ENCODE assay signal across 8 mouse cellular contexts in the genomic region with DNA sequence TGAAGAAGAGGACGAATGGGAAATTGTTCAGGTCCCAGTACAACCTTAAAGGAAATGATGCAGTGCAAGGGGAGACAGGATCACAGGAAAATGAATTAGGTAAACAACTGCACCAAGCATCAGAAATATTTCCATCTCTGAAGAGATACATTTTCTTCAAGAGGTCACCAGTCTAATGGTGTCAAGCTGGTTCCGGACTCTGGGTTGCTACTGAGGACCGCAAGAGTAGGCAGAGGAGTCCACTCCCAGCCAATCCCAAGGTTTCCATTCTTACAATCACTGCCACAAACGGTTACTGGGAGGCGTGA. TPM values are rescaled to one million over a fixed set of nuclear protein-coding genes. Genes with fewer than 3 reads are reported as not detected.
DNase-seq lines count a peak whose midpoint lies in the region; ATAC-seq and TF ChIP-seq lines count a peak whose summit lies in the region.

No protein-coding gene starts in this region.

- peaks cover 12% of the 10 kb centered on the region for H3K27me3 ChIP-seq in heart, embryonic 14.5 days (ENCODE audit: control insufficient read depth, insufficient read depth, low read length)
- H3K27me3 ChIP-seq in ES-Bruce4 (ENCODE audit: control insufficient read depth, insufficient read depth, low read length, poor library complexity, severe bottlenecking) = peaks cover 6% of the 10 kb centered on the region; the same call in 1 of the 2 replicates
- no peaks in the 10 kb centered on the region for H3K27me3 ChIP-seq in forebrain, postnatal 0 days (ENCODE audit: insufficient read depth, low read length)
- peaks cover 24% of the 10 kb centered on the region for H3K27me3 ChIP-seq in midbrain, embryonic 10.5 days (ENCODE audit: low read depth, poor library complexity, severe bottlenecking)

- no peak for TF ChIP-seq CTCF in ES-Bruce4 (IDR thresholded peaks at IDR 0.05; ENCODE audit: low read depth, low read length)
- TF ChIP-seq CTCF in forebrain, postnatal 0 days (IDR thresholded peaks at IDR 0.05; ENCODE audit: low read depth) = no peak

- H3K4me2 ChIP-seq in heart, embryonic 14.5 days (ENCODE audit: low read length) = peak overlapping the region; percentile 99
- H3K4me2 ChIP-seq in forebrain, postnatal 0 days (ENCODE audit: low read depth) = peak overlapping the region; percentile 74

- no peak for TF ChIP-seq POLR2A in ES-Bruce4 (IDR thresholded peaks at IDR 0.05; ENCODE audit: insufficient read depth, low read length)

- H3K27ac ChIP-seq in heart, embryonic 14.5 days (replicated peaks in 1 of 2; ENCODE audit: control insufficient read depth in 1 of 2, insufficient read depth in 1 of 2, low read depth in 2 of 2, low read length in 2 of 2) = no peak overlapping the region
- no peak overlapping the region for H3K27ac ChIP-seq in ES-Bruce4 (ENCODE audit: insufficient read depth, low read length)
- H3K27ac ChIP-seq in forebrain, postnatal 0 days (ENCODE audit: low read depth, low read length) = peak overlapping the region; percentile 88
- H3K27ac ChIP-seq in midbrain, embryonic 10.5 days (replicated peaks) = peak overlapping the region; percentile 88

- H3K4me3 ChIP-seq in heart, embryonic 14.5 days (ENCODE audit: control insufficient read depth in 1 of 2, insufficient read depth in 1 of 2, low read depth in 1 of 2, low read length in 2 of 2) = peak overlapping the region; percentile 70 to 81
- peak overlapping the region; percentile 60 for H3K4me3 ChIP-seq in ES-Bruce4 (ENCODE audit: low read depth, low read length)
- peak overlapping the region; percentile 84 for H3K4me3 ChIP-seq in forebrain, postnatal 0 days (ENCODE audit: low read depth, low read length)
- peak overlapping the region; percentile 86 for H3K4me3 ChIP-seq in midbrain, embryonic 10.5 days

- peak; percentile 20; the same call in 1 of the 2 replicates for ATAC-seq in heart, embryonic 14.5 days (ENCODE audit: insufficient number of reproducible peaks, insufficient read depth, low FRiP score, low read depth)
- no peak for ATAC-seq in forebrain, postnatal 0 days
- ATAC-seq in inflammation-experienced regulatory T-cells, adult 6 months = no peak

- TF ChIP-seq EP300 in ES-Bruce4 (IDR thresholded peaks at IDR 0.05; ENCODE audit: insufficient read depth, low read depth, low read length) = no peak

- peaks cover 0 to 3% of the 10 kb centered on the region in 2 experiments; a peak in 1 of 4 replicates for H3K4me1 ChIP-seq in heart, embryonic 14.5 days (ENCODE audit: control insufficient read depth in 2 of 2, insufficient read depth in 2 of 2, low read length in 2 of 2)
- no peaks in the 10 kb centered on the region for H3K4me1 ChIP-seq in ES-Bruce4 (ENCODE audit: control insufficient read depth, insufficient read depth, low read length)
- H3K4me1 ChIP-seq in forebrain, postnatal 0 days (ENCODE audit: insufficient read depth) = 0 out of 2 replicates have a peak, but pooled peaks cover 5% of the 10 kb centered on the region
- peaks cover 6% of the 10 kb centered on the region for H3K4me1 ChIP-seq in midbrain, embryonic 10.5 days

- peak overlapping the region; percentile 75 for H3K9ac ChIP-seq in heart, embryonic 14.5 days (ENCODE audit: low read length)
- H3K9ac ChIP-seq in ES-Bruce4 (ENCODE audit: low read depth, poor library complexity, severe bottlenecking) = no peak overlapping the region; the same call in 1 of the 2 replicates
- peak overlapping the region; percentile 88 for H3K9ac ChIP-seq in forebrain, postnatal 0 days

- DNase-seq in heart, adult 18-20 months = no peak
- DNase-seq in forebrain, postnatal 0 days = no peak
- no peak for DNase-seq in midbrain, embryonic 10.5 days (ENCODE audit: low spot score)
- no peak for DNase-seq in kidney, postnatal 10 days
- no peak for DNase-seq in layer of hippocampus, postnatal 36 days

- no peaks in the 10 kb centered on the region for H3K9me3 ChIP-seq in heart, embryonic 14.5 days (ENCODE audit: control insufficient read depth, low read length)
- H3K9me3 ChIP-seq in ES-Bruce4 (replicated peaks; ENCODE audit: control insufficient read depth, insufficient read depth, low read length, poor library complexity, severe bottlenecking) = no peaks in the 10 kb centered on the region
- no peaks in the 10 kb centered on the region for H3K9me3 ChIP-seq in forebrain, postnatal 0 days (ENCODE audit: low read length)
- no peaks in the 10 kb centered on the region for H3K9me3 ChIP-seq in midbrain, embryonic 10.5 days (replicated peaks)

- no peaks in the 10 kb centered on the region for H3K36me3 ChIP-seq in heart, embryonic 14.5 days (ENCODE audit: control insufficient read depth, insufficient read depth, low read length)
- H3K36me3 ChIP-seq in ES-Bruce4 (ENCODE audit: control insufficient read depth, insufficient read depth, low read length, poor library complexity, severe bottlenecking) = no peaks in the 10 kb centered on the region
- no peaks in the 10 kb centered on the region for H3K36me3 ChIP-seq in forebrain, postnatal 0 days (ENCODE audit: insufficient read depth)
- H3K36me3 ChIP-seq in midbrain, embryonic 10.5 days = no peaks in the 10 kb centered on the region

- 2% methylated on average over 5 of the region's 5 CpGs for WGBS in heart, embryonic 14.5 days
- 4% methylated on average over 5 of the region's 5 CpGs for WGBS in forebrain, postnatal 0 days
- 6% methylated on average over 5 of the region's 5 CpGs for WGBS in midbrain, embryonic 10.5 days

RNA-seq across cellular contexts. Expression of a gene that starts 0.5 kb away (rescaled TPM):
- polyA plus RNA-seq in heart, embryonic 14.5 days (2014; fragmentation: Nextera tagmentation; extraction: Ambion mirVana) = 2.6 and 3.7 TPM in 2 replicates
- total RNA-seq in heart, adult 18-20 months (2021) = 1 to 10 TPM; 1.1 to 2.8 TPM
- polyA plus RNA-seq in ES-Bruce4 (2011; ENCODE audit: insufficient read depth, insufficient read length, low read depth, missing spikeins) = 1.1 and 1.5 TPM in 2 replicates
- total RNA-seq in forebrain, postnatal 0 days (2014; rRNA removed) = 52.2 and 58.1 TPM in 2 replicates
- 8.0 and 14.4 TPM in 2 replicates for polyA plus RNA-seq in forebrain, postnatal 0 days (2015; fragmentation: Nextera tagmentation; extraction: Ambion mirVana)
- 2.0 and 2.7 TPM in 2 replicates for polyA plus RNA-seq in midbrain, embryonic 10.5 days (2016; fragmentation: Nextera tagmentation; extraction: Ambion mirVana)
- polyA plus RNA-seq in inflammation-experienced regulatory T-cells, adult 6 months (2017; shearing (Covaris generic)) = not detected
- total RNA-seq in layer of hippocampus, postnatal 36 days (2021) = 10 to 100 TPM; 36.1 to 41.7 TPM

Comparison
In these comparisons a context has a peak if more than half of its experiments do, and no peak if none do; other contexts are left out.
1. H3K27ac ChIP-seq: peak in forebrain, postnatal 0 days (single experiment) and midbrain, embryonic 10.5 days (single experiment); none in heart, embryonic 14.5 days (0 of 2) and ES-Bruce4 (single experiment).
2. Peak in every context shown above with its lines, with median percentiles within 50 percentile points of each other: H3K4me3 ChIP-seq.